Mouse (Mus musculus) heart, postnatal 0 days (tissue): ENCODE results near the gene Tgm2. TPM values are rescaled to one million over a fixed set of nuclear protein-coding genes. Genes with fewer than 3 reads are reported as not detected.

ENCODE experiments used
- ATAC-seq: fragments of 200-750 bp; cut with Nextera tagmentation; 2 replicates; pipeline ENCODE4 v1.8.0; 2017; ENCODE audit warnings: low read depth, moderate number of reproducible peaks, moderate library complexity; ENCODE audit not compliant: insufficient read depth
- DNase-seq: peaks from one replicate; pipeline ENCODE4 v3.0.0-alpha.2; 2016; ENCODE audit warnings: low spot score
- H3K27ac ChIP-seq: fragments of 300-500 bp; sonication (generic); 2 replicates; pipeline ENCODE4 v1.5.1; 2014; ENCODE audit warnings: low read depth, mild to moderate bottlenecking
- H3K27me3 ChIP-seq: fragments of 300-500 bp; sonication (generic); 2 replicates; pipeline ENCODE4 v1.6.1; 2014; ENCODE audit warnings: low read length, mixed read lengths; ENCODE audit not compliant: control insufficient read depth, insufficient read depth
- H3K36me3 ChIP-seq: fragments of 300-500 bp; sonication (generic); replicated peaks from 2 replicates; pipeline ENCODE4 v1.6.1; 2014; ENCODE audit warnings: low read length, mixed read lengths; ENCODE audit not compliant: control insufficient read depth, insufficient read depth
- H3K4me1 ChIP-seq: fragments of 300-500 bp; sonication (generic); 2 replicates; pipeline ENCODE4 v1.6.1; 2014; ENCODE audit warnings: antibody characterized with exemption; ENCODE audit not compliant: control insufficient read depth, insufficient read depth
- H3K4me2 ChIP-seq: fragments of 300-500 bp; sonication (generic); 2 replicates; pipeline ENCODE4 v1.6.1; 2014; ENCODE audit warnings: low read depth, mild to moderate bottlenecking, low read length, moderate library complexity
- H3K4me3 ChIP-seq: fragments of 300-500 bp; sonication (generic); 2 replicates; pipeline ENCODE4 v1.5.1; 2014; ENCODE audit warnings: low read depth, low read length
- H3K9ac ChIP-seq: fragments of 300-500 bp; sonication (generic); replicated peaks from 2 replicates; pipeline ENCODE4 v1.6.1; 2014; ENCODE audit warnings: low read depth, low read length, mixed read lengths
- H3K9me3 ChIP-seq: fragments of 300-500 bp; sonication (generic); replicated peaks from 2 replicates; pipeline ENCODE4 v1.6.1; 2016; ENCODE audit warnings: low read length; ENCODE audit not compliant: control insufficient read depth
- CTCF ChIP-seq: IDR thresholded peaks from 2 replicates; pipeline ENCODE4 v1.5.1; 2016; ENCODE audit warnings: antibody characterized with exemption, control low read depth, low read depth
- EP300 ChIP-seq: IDR thresholded peaks from 2 replicates; pipeline ENCODE4 v1.6.1; 2016; ENCODE audit warnings: antibody characterized with exemption, low read depth
- WGBS: fragments of 180-500 bp; shearing (Covaris S2); extraction: QIAGEN DNeasy Blood & Tissue Kit; methylation state at CpG from one replicate; pipeline ENCODE4 v1.1.7; 2014; 5-methylcytosine and 5-hydroxymethylcytosine counted together
- polyA plus RNA-seq: library from polyadenylated mRNA; unstranded; fragments of >200 nt; fragmentation: Nextera tagmentation; extraction: Ambion mirVana; gene quantifications from 2 replicates; pipeline ENCODE4 v1.2.1, GENCODE M21; 2015
- total RNA-seq: library from RNA; depleted of rRNA; stranded (reverse); fragments of >200 nt; gene quantifications from 2 replicates; pipeline ENCODE4 v1.2.3, GENCODE M21; 2014; ENCODE audit warnings: low replicate concordance

Gene Tgm2
- total and polyA plus RNA-seq, 2 experiments from 2014 or later = 155 to 445 TPM

DNA sequence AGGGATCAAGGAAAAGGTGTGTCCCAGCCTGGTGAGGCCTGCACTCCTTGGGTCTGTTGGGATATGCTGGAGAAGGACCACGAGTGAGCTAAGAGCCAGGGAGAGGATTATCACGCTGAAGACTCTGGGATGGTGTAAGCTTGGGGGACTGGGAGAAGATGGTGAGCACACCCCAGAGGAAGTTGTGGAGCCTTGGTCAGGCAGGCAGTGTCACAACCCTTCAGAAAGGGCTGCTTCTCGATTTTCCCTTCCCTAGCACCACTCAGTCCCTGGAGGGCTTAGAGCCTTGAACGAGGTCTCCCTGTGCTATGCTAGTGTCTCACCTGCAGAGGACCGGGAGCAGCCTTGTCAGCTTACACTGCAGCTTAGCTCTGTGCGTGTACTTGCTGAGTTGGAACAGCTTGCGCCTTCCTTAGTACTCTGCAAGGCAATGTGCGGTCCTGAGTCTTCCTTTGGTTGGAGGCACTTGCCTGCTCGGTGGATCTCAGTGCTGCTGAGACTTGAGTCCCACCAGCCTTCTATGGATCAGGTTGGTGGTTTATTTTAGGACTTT lies 66.3 kb downstream of the Tgm2 start:
- Histone ChIP-seq H3K4me3 (no peak overlapping the region), H3K27ac (no peak overlapping the region), H3K9ac (no peak overlapping the region), H3K27me3 (no peaks in the 10 kb centered on the region), H3K4me1 (no peaks in the 10 kb centered on the region), H3K9me3 (no peaks in the 10 kb centered on the region), H3K4me2 (no peak overlapping the region), H3K36me3 (peaks cover 29% of the 10 kb centered on the region)
- TF ChIP-seq EP300 (no peak), CTCF (no peak)
- 47% methylated on average over 9 of the region's 9 CpGs for WGBS
- ATAC-seq (0 out of 2 replicates have a peak, but pooled peaks have one; percentile 39), DNase-seq (no peak)

DNA sequence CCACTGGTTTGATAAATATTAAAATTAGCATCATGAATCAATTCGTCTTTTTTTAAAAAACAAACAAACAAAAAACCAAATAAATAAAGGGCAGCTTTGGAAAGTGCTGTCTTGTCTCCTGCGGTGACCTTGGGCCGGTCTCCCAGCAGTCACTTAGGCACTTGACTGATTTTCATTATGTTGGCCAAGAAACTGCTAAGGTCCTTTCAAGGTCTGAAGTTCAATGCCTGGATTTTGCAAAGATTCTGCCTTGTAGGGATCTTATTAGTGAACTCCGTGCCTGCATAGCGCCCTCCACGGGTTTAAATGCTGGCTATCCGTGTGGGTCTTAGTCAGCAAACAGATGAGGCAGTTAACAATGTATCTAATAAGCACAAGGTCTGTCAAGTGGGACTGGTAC lies 67.3 kb downstream of the Tgm2 start:
- TF ChIP-seq CTCF (no peak), EP300 (no peak)
- no peak for ATAC-seq

DNA sequence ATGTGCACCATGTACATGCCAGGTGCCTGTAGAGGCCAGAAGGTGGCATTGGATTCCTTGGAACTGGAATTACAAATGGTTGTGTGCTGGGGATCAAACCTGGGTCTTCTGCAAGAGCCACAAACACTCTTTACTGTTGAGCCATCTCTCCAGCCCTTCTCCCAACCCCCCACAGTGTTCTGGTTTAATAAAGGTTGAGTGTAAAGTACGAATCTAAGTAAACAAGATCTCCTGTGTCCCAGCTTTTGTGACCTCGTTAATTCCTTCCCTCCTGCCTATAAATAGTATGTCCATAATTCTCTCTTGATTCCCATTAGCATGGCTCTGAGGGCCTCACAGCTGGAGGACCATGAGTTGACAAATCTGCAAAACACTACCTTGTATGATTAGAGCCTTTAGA lies 68.3 kb downstream of the Tgm2 start:
- 58% methylated on average over 2 of the region's 2 CpGs for WGBS
- Histone ChIP-seq H3K4me2 (no peak overlapping the region), H3K4me3 (no peak overlapping the region), H3K9ac (no peak overlapping the region), H3K9me3 (no peaks in the 10 kb centered on the region), H3K36me3 (peaks cover 38% of the 10 kb centered on the region), H3K4me1 (no peaks in the 10 kb centered on the region), H3K27me3 (no peaks in the 10 kb centered on the region), H3K27ac (no peak overlapping the region)
- ATAC-seq (no peak), DNase-seq (no peak)
- TF ChIP-seq EP300 (no peak), CTCF (no peak)

More for the DNA sequence above, 67.3 kb downstream of the Tgm2 start:
- H3K36me3 ChIP-seq = peaks cover 34% of the 10 kb centered on the region
- 83% methylated on average over 7 of the region's 7 CpGs for WGBS
- H3K4me1 ChIP-seq = no peaks in the 10 kb centered on the region
- H3K9ac ChIP-seq = no peak overlapping the region
- no peaks in the 10 kb centered on the region for H3K27me3 ChIP-seq
- H3K27ac ChIP-seq = no peak overlapping the region
- no peak overlapping the region for H3K4me3 ChIP-seq
- no peaks in the 10 kb centered on the region for H3K9me3 ChIP-seq
- H3K4me2 ChIP-seq = no peak overlapping the region
- DNase-seq = no peak

DNA sequence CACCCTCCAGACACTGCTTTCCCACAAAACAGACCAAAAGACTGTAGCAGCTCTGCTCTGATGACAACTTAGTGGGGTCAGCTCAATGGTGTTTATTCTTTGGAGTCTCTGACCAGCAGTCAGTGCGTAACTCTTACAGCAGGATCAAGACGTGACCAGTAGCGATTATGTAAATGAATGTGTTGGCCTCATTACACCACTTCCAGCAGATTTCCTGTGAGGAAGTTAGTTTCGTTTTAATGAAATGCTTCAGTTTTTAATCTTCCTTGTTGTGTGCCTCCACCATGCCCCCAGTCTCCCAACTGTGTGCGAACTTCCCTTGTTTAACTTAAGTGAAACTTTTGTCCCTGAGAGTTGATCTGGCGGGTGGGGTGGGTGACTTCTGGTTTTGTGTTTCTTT lies 69.5 kb downstream of the Tgm2 start:
- Histone ChIP-seq H3K9ac (no peak overlapping the region), H3K4me1 (peaks cover 3% of the 10 kb centered on the region; the same call in 1 of the 2 replicates), H3K9me3 (no peaks in the 10 kb centered on the region), H3K4me2 (no peak overlapping the region), H3K27ac (no peak overlapping the region), H3K4me3 (no peak overlapping the region), H3K27me3 (no peaks in the 10 kb centered on the region), H3K36me3 (peaks cover 51% of the 10 kb centered on the region)
- no peak for TF ChIP-seq CTCF
- no peak for TF ChIP-seq EP300
- DNase-seq (no peak), ATAC-seq (no peak)
- WGBS = 84% methylated on average over 6 of the region's 6 CpGs

DNA sequence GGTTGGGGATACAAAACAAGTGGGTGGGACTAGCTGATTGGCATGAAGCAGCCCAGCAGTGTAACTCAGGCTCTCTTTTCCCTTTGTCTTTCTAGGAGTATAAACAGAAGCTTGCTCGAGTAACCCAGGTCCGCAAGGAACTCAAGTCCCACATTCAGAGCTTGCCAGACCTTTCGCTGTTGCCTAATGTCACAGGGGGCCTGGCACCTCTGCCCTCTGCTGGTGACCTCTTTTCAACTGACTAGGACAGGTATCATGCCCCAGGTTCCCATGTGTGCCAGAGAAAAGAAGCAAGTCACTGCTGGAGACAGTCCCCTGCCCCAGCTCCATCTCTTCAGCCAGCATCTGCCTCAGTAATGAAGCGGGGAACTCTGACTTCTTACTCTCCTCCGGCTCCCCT lies 71.4 kb downstream of the Tgm2 start:
- no peak overlapping the region for H3K27ac ChIP-seq
- ATAC-seq (no peak), DNase-seq (no peak)
- TF ChIP-seq EP300 (no peak), CTCF (0 out of 2 replicates have a peak, but pooled peaks have one; percentile 9)
- H3K4me1 ChIP-seq = peaks cover 15% of the 10 kb centered on the region
- no peaks in the 10 kb centered on the region for H3K9me3 ChIP-seq
- H3K4me3 ChIP-seq = no peak overlapping the region
- H3K4me2 ChIP-seq = no peak overlapping the region
- H3K36me3 ChIP-seq = peaks cover 61% of the 10 kb centered on the region
- WGBS = 90% methylated on average over 5 of the region's 5 CpGs
- no peaks in the 10 kb centered on the region for H3K27me3 ChIP-seq
- no peak overlapping the region for H3K9ac ChIP-seq

DNA sequence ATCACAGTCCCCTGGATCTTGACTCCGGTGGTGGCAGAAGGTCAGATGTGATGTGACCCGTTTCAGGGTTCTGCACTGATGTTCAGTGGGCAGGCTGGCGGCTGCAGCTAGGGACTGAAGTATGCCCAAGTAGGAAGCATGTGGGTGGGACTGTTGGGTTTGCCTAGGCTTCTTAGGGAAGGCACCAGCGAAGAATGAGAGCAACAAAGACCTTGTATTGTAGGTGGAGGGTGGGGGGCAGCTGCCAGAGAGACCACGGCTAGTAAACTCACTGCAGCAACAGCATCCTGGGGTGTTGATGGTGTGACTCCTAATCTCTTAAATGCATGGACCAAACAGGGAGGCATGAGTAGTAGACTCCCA lies 74.6 kb downstream of the Tgm2 start:
- H3K9me3 ChIP-seq = no peaks in the 10 kb centered on the region
- H3K4me2 ChIP-seq = no peak overlapping the region
- WGBS = 58% methylated on average over 5 of the region's 5 CpGs
- no peak overlapping the region for H3K9ac ChIP-seq
- peak overlapping the region; percentile 83 for H3K27ac ChIP-seq
- H3K4me3 ChIP-seq = no peak overlapping the region
- DNase-seq = no peak
- 0 out of 2 replicates have a peak, but pooled peaks have one; percentile 8 for ATAC-seq
- H3K27me3 ChIP-seq = no peaks in the 10 kb centered on the region
- TF ChIP-seq CTCF = no peak
- no peak for TF ChIP-seq EP300
- H3K4me1 ChIP-seq = peaks cover 22% of the 10 kb centered on the region
- peaks cover 62% of the 10 kb centered on the region for H3K36me3 ChIP-seq
